Mouse (Mus musculus) forebrain, embryonic 15.5 days (tissue): Measurements from ENCODE around the gene Cabp1. TPM values are rescaled to one million over a fixed set of nuclear protein-coding genes. Genes with fewer than 3 reads are reported as not detected.

Source experiments
- ATAC-seq: fragments of 200-750 bp; cut with Nextera tagmentation; replicated peaks from 2 replicates; pipeline ENCODE4 v1.8.0; 2017; ENCODE audit warnings: mild to moderate bottlenecking, moderate TSS enrichment, moderate library complexity
- H3K27ac ChIP-seq: fragments of 300-500 bp; sonication (generic); replicated peaks from 2 replicates; pipeline ENCODE4 v1.5.1; 2015; ENCODE audit warnings: mild to moderate bottlenecking, inconsistent platforms
- H3K27me3 ChIP-seq: fragments of 300-500 bp; sonication (generic); 2 replicates; pipeline ENCODE4 v1.6.1; 2015; ENCODE audit warnings: inconsistent platforms
- H3K36me3 ChIP-seq: fragments of 300-500 bp; sonication (generic); 2 replicates; pipeline ENCODE4 v1.6.1; 2015; ENCODE audit warnings: mild to moderate bottlenecking, inconsistent platforms
- H3K4me1 ChIP-seq: fragments of 300-500 bp; sonication (generic); 2 replicates; pipeline ENCODE4 v1.6.1; 2015; ENCODE audit warnings: inconsistent platforms
- H3K4me2 ChIP-seq: fragments of 300-500 bp; sonication (generic); replicated peaks from 2 replicates; pipeline ENCODE4 v1.6.1; 2015; ENCODE audit warnings: mild to moderate bottlenecking, inconsistent platforms
- H3K4me3 ChIP-seq: fragments of 300-500 bp; sonication (generic); 2 replicates; pipeline ENCODE4 v1.5.1; 2015; ENCODE audit warnings: mild to moderate bottlenecking, inconsistent platforms
- H3K9ac ChIP-seq: fragments of 300-500 bp; sonication (generic); replicated peaks from 2 replicates; pipeline ENCODE4 v1.6.1; 2015; ENCODE audit warnings: mild to moderate bottlenecking, inconsistent platforms
- H3K9me3 ChIP-seq: fragments of 300-500 bp; sonication (generic); 2 replicates; pipeline ENCODE4 v1.6.1; 2016; ENCODE audit warnings: inconsistent platforms
- WGBS: fragments of 180-500 bp; shearing (Covaris S2); methylation state at CpG from one replicate; pipeline ENCODE4 v1.1.7; 2015; ENCODE audit warnings: mixed read lengths; 5-methylcytosine and 5-hydroxymethylcytosine counted together
- polyA plus RNA-seq: library from polyadenylated mRNA; unstranded; fragments of >200 nt; fragmentation: Nextera tagmentation; extraction: Ambion mirVana; gene quantifications from 2 replicates; pipeline ENCODE4 v1.2.1, GENCODE M21; 2015

Cabp1 gene
- polyA plus RNA-seq, 1 experiment from 2014 or later = 9.8 TPM

GRCm38 (mm10) chr5:115145253-115145968, 48.8 kb downstream of the Cabp1 start:
- Histone ChIP-seq H3K9me3 (no peaks in the 10 kb centered on the region), H3K4me3 (no peak overlapping the region), H3K4me2 (no peak overlapping the region), H3K36me3 (peaks cover 36% of the 10 kb centered on the region), H3K27me3 (no peaks in the 10 kb centered on the region), H3K27ac (no peak overlapping the region), H3K4me1 (peaks cover 17% of the 10 kb centered on the region), H3K9ac (no peak overlapping the region)
- WGBS = 75% methylated on average over 11 of the region's 11 CpGs
- no peak for ATAC-seq

- Histone ChIP-seq H3K4me1 (peaks cover 17% of the 10 kb centered on the region), H3K36me3 (peaks cover 27% of the 10 kb centered on the region), H3K4me3 (no peak overlapping the region), H3K27ac (no peak overlapping the region), H3K9me3 (no peaks in the 10 kb centered on the region), H3K27me3 (no peaks in the 10 kb centered on the region), H3K4me2 (no peak overlapping the region), H3K9ac (no peak overlapping the region)
- no peak for ATAC-seq
- 68% methylated on average over 6 of the region's 6 CpGs for WGBS
Measured at GRCm38 (mm10) chr5:115144471-115144870, 49.7 kb downstream of the Cabp1 start.

- Histone ChIP-seq H3K4me1 (peaks cover 17% of the 10 kb centered on the region), H3K9me3 (no peaks in the 10 kb centered on the region), H3K27ac (peak overlapping the region; percentile 55), H3K36me3 (peaks cover 21% of the 10 kb centered on the region), H3K4me3 (no peak overlapping the region), H3K4me2 (no peak overlapping the region), H3K27me3 (no peaks in the 10 kb centered on the region), H3K9ac (0 out of 2 replicates have a peak overlapping the region, but pooled peaks have one; percentile 10)
- ATAC-seq = peak; percentile 78
- 61% methylated on average over 10 of the region's 10 CpGs for WGBS
Measured at GRCm38 (mm10) chr5:115143552-115143951, 50.6 kb downstream of the Cabp1 start.

- peaks cover 17% of the 10 kb centered on the region for H3K4me1 ChIP-seq
- H3K36me3 ChIP-seq = peaks cover 11% of the 10 kb centered on the region
- no peaks in the 10 kb centered on the region for H3K9me3 ChIP-seq
- ATAC-seq = no peak
- H3K4me3 ChIP-seq = no peak overlapping the region
- WGBS = 88% methylated on average over 9 of the region's 9 CpGs
- H3K4me2 ChIP-seq = no peak overlapping the region
- no peak overlapping the region for H3K27ac ChIP-seq
- no peaks in the 10 kb centered on the region for H3K27me3 ChIP-seq
- H3K9ac ChIP-seq = no peak overlapping the region
Measured at GRCm38 (mm10) chr5:115142166-115142697, 51.9 kb downstream of the Cabp1 start.

GRCm38 (mm10) chr5:115140726-115141125, 53.5 kb downstream of the Cabp1 start:
- no peak overlapping the region for H3K27ac ChIP-seq
- 81% methylated on average over 3 of the region's 3 CpGs for WGBS
- ATAC-seq = no peak
- H3K9me3 ChIP-seq = no peaks in the 10 kb centered on the region
- H3K36me3 ChIP-seq = no peaks in the 10 kb centered on the region
- H3K9ac ChIP-seq = no peak overlapping the region
- peaks cover 17% of the 10 kb centered on the region for H3K4me1 ChIP-seq
- H3K4me2 ChIP-seq = no peak overlapping the region
- no peak overlapping the region for H3K4me3 ChIP-seq
- H3K27me3 ChIP-seq = no peaks in the 10 kb centered on the region

GRCm38 (mm10) chr5:115139124-115139523, 55.1 kb downstream of the Cabp1 start:
- H3K4me1 ChIP-seq = peaks cover 16% of the 10 kb centered on the region
- H3K27me3 ChIP-seq = no peaks in the 10 kb centered on the region
- no peaks in the 10 kb centered on the region for H3K36me3 ChIP-seq
- WGBS = 79% methylated on average over 4 of the region's 4 CpGs
- H3K9ac ChIP-seq = no peak overlapping the region
- no peak overlapping the region for H3K4me3 ChIP-seq
- no peak overlapping the region for H3K27ac ChIP-seq
- H3K4me2 ChIP-seq = no peak overlapping the region
- no peak for ATAC-seq
- H3K9me3 ChIP-seq = no peaks in the 10 kb centered on the region

GRCm38 (mm10) chr5:115134234-115135165, 59.7 kb downstream of the Cabp1 start, which contains the start of gene Unc119b:
Unc119b (minus strand) TSS chr5:115134975.
- peak; percentile 93 for ATAC-seq
- Histone ChIP-seq H3K36me3 (peaks cover 7% of the 10 kb centered on the region; the same call in 1 of the 2 replicates), H3K4me2 (peak within 1 kb of the TSS; percentile 84), H3K4me1 (peaks cover 21% of the 10 kb centered on the region), H3K27me3 (no peaks in the 10 kb centered on the region), H3K4me3 (peak within 1 kb of the TSS; percentile 80), H3K9me3 (no peaks in the 10 kb centered on the region), H3K9ac (peak within 1 kb of the TSS; percentile 77), H3K27ac (peak within 1 kb of the TSS; percentile 55)
- under 1% methylated on average over 56 of the region's 81 CpGs for WGBS

- peaks cover 14% of the 10 kb centered on the region; the same call in 1 of the 2 replicates for H3K36me3 ChIP-seq
- H3K27ac ChIP-seq = no peak overlapping the region
- H3K4me2 ChIP-seq = peak overlapping the region; percentile 84
- 61% methylated on average over 6 of the region's 6 CpGs for WGBS
- no peaks in the 10 kb centered on the region for H3K27me3 ChIP-seq
- no peaks in the 10 kb centered on the region for H3K9me3 ChIP-seq
- no peak for ATAC-seq
- peak overlapping the region; percentile 80 for H3K4me3 ChIP-seq
- H3K9ac ChIP-seq = no peak overlapping the region
- peaks cover 21% of the 10 kb centered on the region for H3K4me1 ChIP-seq
Measured at GRCm38 (mm10) chr5:115133358-115134066, 60.7 kb downstream of the Cabp1 start.

GRCm38 (mm10) chr5:115132465-115132864, 61.7 kb downstream of the Cabp1 start:
- Histone ChIP-seq H3K9me3 (no peaks in the 10 kb centered on the region), H3K36me3 (peaks cover 20% of the 10 kb centered on the region; the same call in 1 of the 2 replicates), H3K27ac (no peak overlapping the region), H3K9ac (no peak overlapping the region), H3K4me3 (no peak overlapping the region), H3K4me1 (peaks cover 21% of the 10 kb centered on the region), H3K27me3 (no peaks in the 10 kb centered on the region), H3K4me2 (no peak overlapping the region; the same call in 1 of the 2 replicates)
- 94% methylated on average over 8 of the region's 8 CpGs for WGBS
- no peak for ATAC-seq

- peaks cover 32% of the 10 kb centered on the region for H3K4me1 ChIP-seq
- no peak overlapping the region for H3K4me3 ChIP-seq
- peaks cover 31% of the 10 kb centered on the region for H3K36me3 ChIP-seq
- WGBS = 82% methylated on average over 6 of the region's 6 CpGs
- H3K4me2 ChIP-seq = no peak overlapping the region
- H3K9me3 ChIP-seq = no peaks in the 10 kb centered on the region
- H3K9ac ChIP-seq = no peak overlapping the region
- no peaks in the 10 kb centered on the region for H3K27me3 ChIP-seq
- ATAC-seq = no peak
- no peak overlapping the region for H3K27ac ChIP-seq
Measured at GRCm38 (mm10) chr5:115129328-115129727, 64.9 kb downstream of the Cabp1 start.

- peaks cover 37% of the 10 kb centered on the region for H3K36me3 ChIP-seq
- no peak overlapping the region for H3K4me3 ChIP-seq
- no peaks in the 10 kb centered on the region for H3K9me3 ChIP-seq
- no peak overlapping the region for H3K9ac ChIP-seq
- no peak for ATAC-seq
- H3K4me1 ChIP-seq = peaks cover 15% of the 10 kb centered on the region
- H3K27me3 ChIP-seq = no peaks in the 10 kb centered on the region
- H3K27ac ChIP-seq = no peak overlapping the region
- 90% methylated on average over 22 of the region's 22 CpGs for WGBS
- no peak overlapping the region for H3K4me2 ChIP-seq
Measured at GRCm38 (mm10) chr5:115127421-115128179, 66.6 kb downstream of the Cabp1 start.
